Mouse (Mus musculus): ENCODE measurements at regions not wholly inside any gene's neighbourhood (a gene's known extent, or its start where the extent isn't known, plus 50 kb on each side); places are given as distances from the start of the nearest gene placed in this dataset.

DNA sequence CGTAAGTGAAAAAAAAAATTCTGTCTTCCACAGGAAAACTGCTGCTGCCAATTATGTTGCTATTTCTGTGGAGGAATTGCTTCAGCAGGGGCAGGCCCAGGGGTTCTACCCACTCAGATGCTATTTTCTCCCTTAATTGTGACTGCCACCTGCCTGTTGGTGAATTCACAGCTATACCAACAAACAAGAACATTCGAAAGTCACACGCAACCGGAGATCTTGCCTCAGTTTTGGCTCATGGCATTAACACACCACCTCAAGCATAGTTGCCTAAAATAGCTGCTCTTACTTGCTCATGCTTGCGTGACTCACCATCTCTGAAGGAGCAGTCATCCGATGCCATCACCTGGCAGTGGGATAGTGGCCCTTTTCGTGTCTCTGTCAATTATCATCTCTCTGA is 498.3 kb downstream of the Epm2a start:
- Histone ChIP-seq H3K27ac (replicated peaks) (no peak overlapping the region), H3K27me3 (ENCODE audit: control insufficient read depth, insufficient read depth, low read length) (no peaks in the 10 kb centered on the region), H3K9ac (ENCODE audit: low read length) (no peak overlapping the region), H3K4me1 (replicated peaks; ENCODE audit: control insufficient read depth, insufficient read depth) (no peaks in the 10 kb centered on the region), H3K4me3 (ENCODE audit: low read depth, low read length) (no peak overlapping the region), H3K36me3 (ENCODE audit: control insufficient read depth, insufficient read depth, low read length) (no peaks in the 10 kb centered on the region), H3K4me2 (replicated peaks; ENCODE audit: low read depth) (no peak overlapping the region), H3K9me3 (ENCODE audit: control insufficient read depth, low read length) (no peaks in the 10 kb centered on the region)
- TF ChIP-seq CTCF (IDR thresholded peaks at IDR 0.05; ENCODE audit: low read depth): no peak
- TF ChIP-seq EP300 (optimal IDR thresholded peaks at IDR 0.05): no peak
- WGBS: 85% methylated on average over 7 of the region's 7 CpGs
- no peak for ATAC-seq (ENCODE audit: low FRiP score, low TSS enrichment)
- no peak for DNase-seq (ENCODE audit: low spot score)

DNA sequence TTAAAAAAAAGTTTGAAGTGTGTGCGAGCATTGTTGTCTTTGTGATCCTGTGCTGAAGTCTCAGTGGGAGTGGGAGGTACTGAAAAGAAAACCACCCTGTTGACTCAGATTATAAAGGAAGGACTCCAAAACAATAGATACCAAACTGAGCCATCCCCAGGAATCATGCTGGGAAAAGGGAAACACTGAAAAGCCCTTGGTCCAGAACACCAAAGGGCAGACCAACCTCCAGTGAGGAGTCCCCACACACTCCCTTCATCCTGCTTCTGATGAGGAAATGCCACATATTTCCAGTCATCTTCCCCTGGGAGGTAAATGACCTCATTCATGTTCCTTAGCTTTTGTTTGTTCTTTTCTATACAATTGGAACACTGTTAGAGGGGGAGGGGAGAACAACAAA is 502.9 kb downstream of the Epm2a start:
- no peaks in the 10 kb centered on the region for H3K4me1 ChIP-seq (replicated peaks; ENCODE audit: control insufficient read depth, insufficient read depth)
- H3K36me3 ChIP-seq (ENCODE audit: control insufficient read depth, insufficient read depth, low read length): no peaks in the 10 kb centered on the region
- H3K27me3 ChIP-seq (ENCODE audit: control insufficient read depth, insufficient read depth, low read length): no peaks in the 10 kb centered on the region
- H3K4me3 ChIP-seq (ENCODE audit: low read depth, low read length): no peak overlapping the region
- no peak for ATAC-seq (ENCODE audit: low FRiP score, low TSS enrichment)
- H3K9ac ChIP-seq (ENCODE audit: low read length): no peak overlapping the region
- no peak overlapping the region for H3K4me2 ChIP-seq (replicated peaks; ENCODE audit: low read depth)
- DNase-seq (ENCODE audit: low spot score): no peak
- no peak for TF ChIP-seq CTCF (IDR thresholded peaks at IDR 0.05; ENCODE audit: low read depth)
- TF ChIP-seq EP300 (optimal IDR thresholded peaks at IDR 0.05): no peak
- no peaks in the 10 kb centered on the region for H3K9me3 ChIP-seq (ENCODE audit: control insufficient read depth, low read length)
- 85% methylated on average over 1 of the region's 1 CpGs for WGBS
- H3K27ac ChIP-seq (replicated peaks): no peak overlapping the region

GRCm38 (mm10) chr10:11875145-11876131 is 532.2 kb downstream of the Epm2a start:
- Histone ChIP-seq H3K9me3 (ENCODE audit: control insufficient read depth, low read length) (no peaks in the 10 kb centered on the region), H3K9ac (ENCODE audit: low read length) (no peak overlapping the region), H3K27ac (replicated peaks) (no peak overlapping the region), H3K4me1 (replicated peaks; ENCODE audit: control insufficient read depth, insufficient read depth) (no peaks in the 10 kb centered on the region), H3K4me3 (ENCODE audit: low read depth, low read length) (no peak overlapping the region), H3K4me2 (replicated peaks; ENCODE audit: low read depth) (no peak overlapping the region), H3K27me3 (ENCODE audit: control insufficient read depth, insufficient read depth, low read length) (no peaks in the 10 kb centered on the region), H3K36me3 (ENCODE audit: control insufficient read depth, insufficient read depth, low read length) (no peaks in the 10 kb centered on the region)
- ATAC-seq (ENCODE audit: low FRiP score, low TSS enrichment): no peak
- no peak for DNase-seq (ENCODE audit: low spot score)
- WGBS: 45% methylated on average over 5 of the region's 5 CpGs
- TF ChIP-seq EP300 (optimal IDR thresholded peaks at IDR 0.05): no peak
- TF ChIP-seq CTCF (IDR thresholded peaks at IDR 0.05; ENCODE audit: low read depth): no peak

GRCm38 (mm10) chr10:11886237-11886636 is 543.0 kb downstream of the Epm2a start:
- Histone ChIP-seq H3K36me3 (ENCODE audit: control insufficient read depth, insufficient read depth, low read length) (no peaks in the 10 kb centered on the region), H3K9ac (ENCODE audit: low read length) (no peak overlapping the region), H3K9me3 (ENCODE audit: control insufficient read depth, low read length) (no peaks in the 10 kb centered on the region), H3K27ac (replicated peaks) (no peak overlapping the region), H3K4me3 (ENCODE audit: low read depth, low read length) (no peak overlapping the region), H3K4me1 (replicated peaks; ENCODE audit: control insufficient read depth, insufficient read depth) (no peaks in the 10 kb centered on the region), H3K27me3 (ENCODE audit: control insufficient read depth, insufficient read depth, low read length) (no peaks in the 10 kb centered on the region), H3K4me2 (replicated peaks; ENCODE audit: low read depth) (no peak overlapping the region)
- 90% methylated on average over 4 of the region's 4 CpGs for WGBS
- no peak for DNase-seq (ENCODE audit: low spot score)
- TF ChIP-seq EP300 (optimal IDR thresholded peaks at IDR 0.05) (no peak), CTCF (IDR thresholded peaks at IDR 0.05; ENCODE audit: low read depth) (no peak)
- ATAC-seq (ENCODE audit: low FRiP score, low TSS enrichment): no peak

DNA sequence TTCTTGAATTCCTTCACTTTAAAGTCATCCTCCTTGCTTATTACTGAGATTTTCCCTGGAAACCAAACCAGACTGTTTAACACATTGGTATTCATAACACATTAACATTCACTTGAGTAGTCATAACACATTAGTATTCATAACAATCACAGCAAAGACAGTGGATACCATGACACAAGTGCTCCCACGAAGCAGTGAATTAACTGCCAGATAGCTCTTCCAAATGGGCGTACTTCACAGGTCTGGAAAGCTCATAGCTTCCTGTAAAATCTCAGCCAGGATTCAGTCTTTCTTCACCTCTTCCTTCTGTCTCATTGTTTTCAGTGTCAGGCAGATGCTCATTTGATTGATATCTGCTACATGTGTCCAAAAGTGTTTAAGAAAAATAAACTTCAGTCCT is 545.7 kb downstream of the Epm2a start:
- no peak overlapping the region for H3K9ac ChIP-seq (ENCODE audit: low read length)
- ATAC-seq (ENCODE audit: low FRiP score, low TSS enrichment): no peak
- H3K36me3 ChIP-seq (ENCODE audit: control insufficient read depth, insufficient read depth, low read length): no peaks in the 10 kb centered on the region
- no peaks in the 10 kb centered on the region for H3K9me3 ChIP-seq (ENCODE audit: control insufficient read depth, low read length)
- H3K27me3 ChIP-seq (ENCODE audit: control insufficient read depth, insufficient read depth, low read length): no peaks in the 10 kb centered on the region
- TF ChIP-seq EP300 (optimal IDR thresholded peaks at IDR 0.05) (no peak), CTCF (IDR thresholded peaks at IDR 0.05; ENCODE audit: low read depth) (no peak)
- H3K4me1 ChIP-seq (replicated peaks; ENCODE audit: control insufficient read depth, insufficient read depth): no peaks in the 10 kb centered on the region
- H3K4me3 ChIP-seq (ENCODE audit: low read depth, low read length): no peak overlapping the region
- DNase-seq (ENCODE audit: low spot score): no peak
- no peak overlapping the region for H3K4me2 ChIP-seq (replicated peaks; ENCODE audit: low read depth)
- no peak overlapping the region for H3K27ac ChIP-seq (replicated peaks)
- WGBS: 54% methylated on average over 2 of the region's 2 CpGs

- Histone ChIP-seq H3K36me3 (ENCODE audit: control insufficient read depth, insufficient read depth, low read length) (no peaks in the 10 kb centered on the region), H3K4me3 (ENCODE audit: low read depth, low read length) (no peak overlapping the region), H3K4me2 (replicated peaks; ENCODE audit: low read depth) (no peak overlapping the region), H3K27me3 (ENCODE audit: control insufficient read depth, insufficient read depth, low read length) (no peaks in the 10 kb centered on the region), H3K9ac (ENCODE audit: low read length) (no peak overlapping the region), H3K9me3 (ENCODE audit: control insufficient read depth, low read length) (no peaks in the 10 kb centered on the region), H3K4me1 (replicated peaks; ENCODE audit: control insufficient read depth, insufficient read depth) (no peaks in the 10 kb centered on the region), H3K27ac (replicated peaks) (no peak overlapping the region)
- TF ChIP-seq CTCF (IDR thresholded peaks at IDR 0.05; ENCODE audit: low read depth) (no peak), EP300 (optimal IDR thresholded peaks at IDR 0.05) (no peak)
- ATAC-seq (ENCODE audit: low FRiP score, low TSS enrichment) (no peak), DNase-seq (ENCODE audit: low spot score) (no peak)
- 84% methylated on average over 3 of the region's 3 CpGs for WGBS
These were observed 578.9 kb downstream of the Epm2a start for GRCm38 (mm10) chr10:11922132-11922531.

Data from stomach, postnatal 0 days (tissue).